Mouse (Mus musculus) heart, embryonic 14.5 days (tissue): ENCODE measurements around the gene Kri1. TPM values are rescaled to one million over a fixed set of nuclear protein-coding genes. Genes with fewer than 3 reads are reported as not detected.
"Not testable (repeated sequence)": the region's sequence is repeated elsewhere in the genome, so short reads cannot be mapped to it uniquely, and the experiment has no call there.

Source experiments
- ATAC-seq: fragments of 200-750 bp; cut with Nextera tagmentation; 2 replicates; pipeline ENCODE4 v1.8.0; 2017; ENCODE audit warnings: low read depth, moderate TSS enrichment; ENCODE audit not compliant: insufficient number of reproducible peaks, insufficient read depth, low FRiP score
- H3K27ac ChIP-seq, 2 experiments: fragments of 200-500 bp in 1 of 2; fragments of 300-500 bp in 1 of 2; sonication (generic) in 1 of 2; replicated peaks in 1 of 2; 2 replicates each; pipeline ENCODE4 v1.5.1; 2012 to 2014; ENCODE audit warnings: low read depth in 2 of 2, low read length in 2 of 2, control low read depth in 1 of 2, mild to moderate bottlenecking in 1 of 2, mixed read lengths in 1 of 2; ENCODE audit not compliant: control insufficient read depth in 1 of 2, insufficient read depth in 1 of 2
- H3K27me3 ChIP-seq: fragments of 300-500 bp; sonication (generic); 2 replicates; pipeline ENCODE4 v1.6.1; 2014; ENCODE audit warnings: mild to moderate bottlenecking, low read length, control low read depth; ENCODE audit not compliant: control insufficient read depth, insufficient read depth
- H3K36me3 ChIP-seq: fragments of 300-500 bp; sonication (generic); 2 replicates; pipeline ENCODE4 v1.6.1; 2014; ENCODE audit warnings: mild to moderate bottlenecking, control low read depth, low read length, mixed read lengths; ENCODE audit not compliant: control insufficient read depth, insufficient read depth
- H3K4me1 ChIP-seq, 2 experiments: fragments of 200-500 bp in 1 of 2; fragments of 300-500 bp in 1 of 2; sonication (generic) in 1 of 2; 2 replicates each; pipeline ENCODE4 v1.6.1; 2012 to 2014; ENCODE audit warnings: low read length in 2 of 2, control low read depth in 1 of 2, mixed read lengths in 1 of 2; ENCODE audit not compliant: control insufficient read depth in 2 of 2, insufficient read depth in 2 of 2
- H3K4me2 ChIP-seq: fragments of 300-500 bp; sonication (generic); 2 replicates; pipeline ENCODE4 v1.6.1; 2014; ENCODE audit warnings: mild to moderate bottlenecking, low read length
- H3K4me3 ChIP-seq, 2 experiments: fragments of 200-500 bp in 1 of 2; fragments of 300-500 bp in 1 of 2; sonication (generic) in 1 of 2; 2 replicates each; pipeline ENCODE4 v1.5.1; 2012 to 2014; ENCODE audit warnings: low read length in 2 of 2, mild to moderate bottlenecking in 2 of 2, control low read depth in 1 of 2, low read depth in 1 of 2, moderate library complexity in 1 of 2; ENCODE audit not compliant: control insufficient read depth in 1 of 2, insufficient read depth in 1 of 2
- H3K9ac ChIP-seq: fragments of 300-500 bp; sonication (generic); 2 replicates; pipeline ENCODE4 v1.6.1; 2014; ENCODE audit warnings: mild to moderate bottlenecking, low read length
- H3K9me3 ChIP-seq: fragments of 300-500 bp; sonication (generic); 2 replicates; pipeline ENCODE4 v1.6.1; 2016; ENCODE audit warnings: low read length, control low read depth; ENCODE audit not compliant: control insufficient read depth
- WGBS: fragments of 180-500 bp; shearing (Covaris S2); extraction: QIAGEN DNeasy Blood & Tissue Kit; methylation state at CpG from one replicate; pipeline ENCODE4 v1.1.7; 2014; 5-methylcytosine and 5-hydroxymethylcytosine counted together
- polyA plus RNA-seq: library from polyadenylated mRNA; unstranded; fragments of >200 nt; fragmentation: Nextera tagmentation; extraction: Ambion mirVana; gene quantifications from 2 replicates; pipeline ENCODE4 v1.2.1, GENCODE M21; 2014

Gene Kri1
- polyA plus RNA-seq, 1 experiment from 2014 or later, result 12.6 TPM

GRCm38 (mm10) chr9:21223906-21224305 is 63.9 kb downstream of the Kri1 start:
- Histone ChIP-seq H3K27me3 (no peaks in the 10 kb centered on the region), H3K9ac (no peak overlapping the region), H3K36me3 (0 out of 2 replicates have a peak, but pooled peaks cover 2% of the 10 kb centered on the region), H3K4me2 (no peak overlapping the region), H3K9me3 (0 out of 2 replicates have a peak, but pooled peaks cover 2% of the 10 kb centered on the region), H3K4me3 (no peak overlapping the region), H3K27ac (no peak overlapping the region), H3K4me1 (peaks cover 12 to 29% of the 10 kb centered on the region in 2 experiments)
- ATAC-seq, result no peak
- 86% methylated on average over 6 of the region's 6 CpGs for WGBS

GRCm38 (mm10) chr9:21223490-21223889 is 64.3 kb downstream of the Kri1 start:
- not testable (repeated sequence) for H3K36me3 ChIP-seq, H3K4me3 ChIP-seq, H3K27me3 ChIP-seq, H3K9me3 ChIP-seq, H3K4me2 ChIP-seq, ATAC-seq, H3K27ac ChIP-seq, H3K9ac ChIP-seq
- 100% methylated on average over 1 of the region's 2 CpGs for WGBS
- H3K4me1 ChIP-seq, result peaks cover 12 to 29% of the 10 kb centered on the region in 2 experiments

Other genes with a start within 250 kb of the Kri1 start
- gene Zglp1, start 220.9 kb downstream of the Kri1 start, polyA plus RNA-seq, result 1.1 TPM in 1 of 2 replicates, not detected in the other
- gene Gm49373, start 214.9 kb downstream of the Kri1 start, polyA plus RNA-seq, result 0.12 and 0.49 TPM in 2 replicates
- 45.1 and 50.8 TPM in 2 replicates for gene Fdx1l, start 214.4 kb downstream of the Kri1 start, polyA plus RNA-seq
- 1.3 and 1.4 TPM in 2 replicates for gene Gm38431, start 196.0 kb downstream of the Kri1 start, polyA plus RNA-seq
- gene Raver1, start 196.0 kb downstream of the Kri1 start, polyA plus RNA-seq, result 43.9 and 44.9 TPM in 2 replicates
- gene Tyk2, start 156.7 kb downstream of the Kri1 start, polyA plus RNA-seq, result 11.2 and 11.9 TPM in 2 replicates
- gene Cdc37, start 138.0 kb downstream of the Kri1 start, polyA plus RNA-seq, result 209 and 212 TPM in 2 replicates
- gene Pde4a, start 122.3 kb downstream of the Kri1 start, polyA plus RNA-seq, result 11.0 and 11.8 TPM in 2 replicates
- gene Keap1, start 48.6 kb downstream of the Kri1 start, polyA plus RNA-seq, result 31.5 and 32.3 TPM in 2 replicates
- gene S1pr5, start 39.5 kb downstream of the Kri1 start, polyA plus RNA-seq, result 0.18 and 0.26 TPM in 2 replicates
- 47.2 and 51.4 TPM in 2 replicates for gene Atg4d, start 22.7 kb downstream of the Kri1 start, polyA plus RNA-seq
- gene Cdkn2d, start 3.4 kb upstream of the Kri1 start, polyA plus RNA-seq, result 94.7 and 96.9 TPM in 2 replicates
- gene Ap1m2, start 24.4 kb upstream of the Kri1 start, polyA plus RNA-seq, result 0.30 TPM in 1 of 2 replicates, not detected in the other
- 66.4 and 67.9 TPM in 2 replicates for gene Slc44a2, start 32.7 kb upstream of the Kri1 start, polyA plus RNA-seq
- gene Ilf3, start 79.9 kb upstream of the Kri1 start, polyA plus RNA-seq, result 103 and 109 TPM in 2 replicates
- 22.7 and 24.3 TPM in 2 replicates for gene Qtrt1, start 123.9 kb upstream of the Kri1 start, polyA plus RNA-seq
- gene Dnm2, start 136.9 kb upstream of the Kri1 start, polyA plus RNA-seq, result 57.1 and 58.2 TPM in 2 replicates
- gene Tmed1, start 222.3 kb upstream of the Kri1 start, polyA plus RNA-seq, result 77.5 and 81.4 TPM in 2 replicates
- gene AB124611, start 238.2 kb upstream of the Kri1 start, polyA plus RNA-seq, result 2.4 and 2.9 TPM in 2 replicates